Mouse (Mus musculus): ENCODE data around the gene Erich6b. TPM values are rescaled to one million over a fixed set of nuclear protein-coding genes. Genes with fewer than 3 reads are reported as not detected.

Gene Erich6b
- total and polyA plus RNA-seq, 3 experiments, result not detected

GRCm38 (mm10) chr14:75635350-75635749 lies 6.7 kb upstream of the Erich6b start:
- Histone ChIP-seq H3K4me1 (ENCODE audit: insufficient read depth, low read depth, low read length) (no peaks in the 10 kb centered on the region), H3K36me3 (replicated peaks) (no peaks in the 10 kb centered on the region), H3K9me3 (replicated peaks) (no peaks in the 10 kb centered on the region), H3K4me3 (ENCODE audit: low read depth, low read length) (no peak overlapping the region), H3K27me3 (ENCODE audit: insufficient read depth, low read length) (no peaks in the 10 kb centered on the region)
- DNase-seq (ENCODE audit: low spot score) (no peak), ATAC-seq (ENCODE audit: extremely low read depth, insufficient number of reproducible peaks, low FRiP score, poor library complexity, severe bottlenecking) (no peak)
- TF ChIP-seq GATA2 (IDR thresholded peaks at IDR 0.05; ENCODE audit: borderline replicate concordance, low read depth, low read length) (no peak), TAL1 (conservative IDR thresholded peaks at IDR 0.05; ENCODE audit: low read depth, low read length) (no peak), GATA1 (IDR thresholded peaks at IDR 0.05; ENCODE audit: borderline replicate concordance, low read length) (no peak), CTCF (IDR thresholded peaks at IDR 0.05; ENCODE audit: low read depth, low read length) (no peak), POLR2AphosphoS5 (IDR thresholded peaks at IDR 0.05; ENCODE audit: insufficient replicate concordance, low read depth, low read length) (no peak)

DNA sequence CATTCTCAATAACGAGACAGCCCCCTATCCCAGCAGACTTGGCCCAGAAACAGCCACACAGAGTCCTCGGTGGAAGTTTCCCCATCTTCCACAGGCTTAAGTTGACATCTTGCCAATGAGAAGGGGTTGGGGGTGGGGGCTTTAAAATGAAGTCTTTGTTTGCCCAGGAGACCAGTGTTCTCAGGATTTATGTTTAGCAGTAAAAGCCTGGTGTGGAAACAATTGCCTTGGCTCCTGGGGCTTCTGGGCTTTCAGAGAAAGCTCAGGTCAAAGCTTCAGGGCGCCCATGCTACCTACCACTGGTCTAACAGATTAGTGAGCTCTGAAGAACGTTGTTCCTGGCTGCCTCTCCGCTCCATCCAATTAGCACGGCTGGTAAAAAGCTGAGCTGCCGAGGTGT lies 6.0 kb upstream of the Erich6b start:
- Histone ChIP-seq H3K9me3 (replicated peaks) (no peaks in the 10 kb centered on the region), H3K4me3 (ENCODE audit: low read depth, low read length) (no peak overlapping the region), H3K36me3 (replicated peaks) (no peaks in the 10 kb centered on the region), H3K27me3 (ENCODE audit: insufficient read depth, low read length) (no peaks in the 10 kb centered on the region), H3K4me1 (ENCODE audit: insufficient read depth, low read depth, low read length) (no peaks in the 10 kb centered on the region)
- TF ChIP-seq GATA1 (IDR thresholded peaks at IDR 0.05; ENCODE audit: borderline replicate concordance, low read length) (no peak), POLR2AphosphoS5 (IDR thresholded peaks at IDR 0.05; ENCODE audit: insufficient replicate concordance, low read depth, low read length) (no peak), TAL1 (conservative IDR thresholded peaks at IDR 0.05; ENCODE audit: low read depth, low read length) (no peak), GATA2 (IDR thresholded peaks at IDR 0.05; ENCODE audit: borderline replicate concordance, low read depth, low read length) (no peak), CTCF (IDR thresholded peaks at IDR 0.05; ENCODE audit: low read depth, low read length) (no peak)
- no peak for ATAC-seq (ENCODE audit: extremely low read depth, insufficient number of reproducible peaks, low FRiP score, poor library complexity, severe bottlenecking)
- no peak for DNase-seq (ENCODE audit: low spot score)

DNA sequence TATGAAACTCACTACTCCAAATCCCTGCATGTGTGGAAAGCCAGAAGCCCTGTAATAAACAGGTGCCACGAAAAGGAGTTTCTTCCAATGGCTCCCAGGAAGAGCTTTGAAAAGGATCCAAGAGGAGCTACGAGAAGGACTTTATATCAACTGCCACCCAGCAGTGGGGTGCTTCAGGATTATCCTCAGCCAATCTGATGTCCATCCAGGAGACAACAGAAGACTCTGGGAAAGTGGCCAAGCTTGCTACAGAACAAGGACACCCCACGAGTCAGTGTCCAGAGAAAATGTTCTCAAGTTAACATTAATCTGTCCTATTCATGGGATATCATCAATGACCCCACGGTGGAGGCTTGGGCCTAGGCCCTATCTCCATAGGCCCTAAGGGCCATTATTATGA lies 4.4 kb upstream of the Erich6b start:
- TF ChIP-seq GATA1 (IDR thresholded peaks at IDR 0.05; ENCODE audit: borderline replicate concordance, low read length), result no peak
- no peak for TF ChIP-seq POLR2AphosphoS5 (IDR thresholded peaks at IDR 0.05; ENCODE audit: insufficient replicate concordance, low read depth, low read length)
- no peak for TF ChIP-seq CTCF (IDR thresholded peaks at IDR 0.05; ENCODE audit: low read depth, low read length)
- TF ChIP-seq TAL1 (conservative IDR thresholded peaks at IDR 0.05; ENCODE audit: low read depth, low read length), result no peak
- TF ChIP-seq GATA2 (IDR thresholded peaks at IDR 0.05; ENCODE audit: borderline replicate concordance, low read depth, low read length), result no peak
- H3K4me1 ChIP-seq (ENCODE audit: insufficient read depth, low read depth, low read length), result no peaks in the 10 kb centered on the region
- H3K36me3 ChIP-seq (replicated peaks), result no peaks in the 10 kb centered on the region
- ATAC-seq (ENCODE audit: extremely low read depth, insufficient number of reproducible peaks, low FRiP score, poor library complexity, severe bottlenecking) (no peak), DNase-seq (ENCODE audit: low spot score) (no peak)
- H3K4me3 ChIP-seq (ENCODE audit: low read depth, low read length), result no peak overlapping the region
- no peaks in the 10 kb centered on the region for H3K27me3 ChIP-seq (ENCODE audit: insufficient read depth, low read length)
- H3K9me3 ChIP-seq (replicated peaks), result no peaks in the 10 kb centered on the region

DNA sequence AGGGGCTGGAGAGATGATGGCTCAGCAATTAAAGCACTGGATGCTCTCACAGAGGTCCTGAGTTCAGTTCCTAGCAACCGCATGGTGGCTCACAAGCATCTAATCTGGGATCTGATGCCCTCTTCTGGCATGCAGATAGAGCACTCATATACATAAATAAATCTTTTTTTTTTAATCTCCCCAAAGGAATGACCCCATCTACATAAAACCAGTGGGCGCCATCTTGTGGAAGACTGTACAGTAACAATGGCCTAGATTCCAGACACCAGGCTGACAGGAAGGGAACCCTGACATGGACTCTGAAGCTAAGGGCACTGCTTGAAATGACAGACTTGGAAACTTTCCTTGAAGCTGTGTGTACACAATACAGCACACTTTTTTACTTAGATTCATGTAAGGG lies 1.2 kb upstream of the Erich6b start:
- Histone ChIP-seq H3K4me1 (ENCODE audit: insufficient read depth, low read depth, low read length) (no peaks in the 10 kb centered on the region), H3K9me3 (replicated peaks) (no peaks in the 10 kb centered on the region), H3K4me3 (ENCODE audit: low read depth, low read length) (no peak overlapping the region), H3K27me3 (ENCODE audit: insufficient read depth, low read length) (no peaks in the 10 kb centered on the region), H3K36me3 (replicated peaks) (no peaks in the 10 kb centered on the region)
- TF ChIP-seq TAL1 (conservative IDR thresholded peaks at IDR 0.05; ENCODE audit: low read depth, low read length), result no peak
- no peak for TF ChIP-seq POLR2AphosphoS5 (IDR thresholded peaks at IDR 0.05; ENCODE audit: insufficient replicate concordance, low read depth, low read length)
- no peak for TF ChIP-seq GATA1 (IDR thresholded peaks at IDR 0.05; ENCODE audit: borderline replicate concordance, low read length)
- no peak for TF ChIP-seq CTCF (IDR thresholded peaks at IDR 0.05; ENCODE audit: low read depth, low read length)
- TF ChIP-seq GATA2 (IDR thresholded peaks at IDR 0.05; ENCODE audit: borderline replicate concordance, low read depth, low read length), result no peak
- ATAC-seq (ENCODE audit: extremely low read depth, insufficient number of reproducible peaks, low FRiP score, poor library complexity, severe bottlenecking) (no peak), DNase-seq (ENCODE audit: low spot score) (no peak)

DNA sequence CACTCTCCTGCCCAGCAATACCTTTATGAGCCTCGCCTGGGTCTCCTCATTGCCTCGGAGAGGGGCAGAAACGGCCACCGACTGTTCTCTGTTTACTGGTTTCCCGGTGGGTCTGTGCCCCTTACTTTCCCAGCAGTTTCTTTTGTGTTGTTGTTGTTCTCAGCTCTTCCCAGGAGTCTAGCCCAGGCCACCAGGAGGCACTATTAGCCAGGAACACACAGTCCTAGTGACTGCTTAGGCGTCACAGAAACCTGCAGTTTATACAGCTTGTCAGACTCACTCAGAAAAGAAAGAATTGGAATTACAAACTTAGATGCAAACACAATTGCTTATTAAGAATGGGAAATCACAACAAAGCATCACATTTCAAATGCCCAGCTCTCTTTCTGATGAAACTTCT lies 690 bp upstream of the Erich6b start:
- H3K9me3 ChIP-seq (replicated peaks), result no peaks in the 10 kb centered on the region
- H3K4me3 ChIP-seq (ENCODE audit: low read depth, low read length), result no peak overlapping the region
- H3K4me1 ChIP-seq (ENCODE audit: insufficient read depth, low read depth, low read length), result no peaks in the 10 kb centered on the region
- H3K36me3 ChIP-seq (replicated peaks), result no peaks in the 10 kb centered on the region
- H3K27me3 ChIP-seq (ENCODE audit: insufficient read depth, low read length), result no peaks in the 10 kb centered on the region
- no peak for ATAC-seq (ENCODE audit: extremely low read depth, insufficient number of reproducible peaks, low FRiP score, poor library complexity, severe bottlenecking)
- DNase-seq (ENCODE audit: low spot score), result no peak
- TF ChIP-seq POLR2AphosphoS5 (IDR thresholded peaks at IDR 0.05; ENCODE audit: insufficient replicate concordance, low read depth, low read length) (no peak), GATA1 (IDR thresholded peaks at IDR 0.05; ENCODE audit: borderline replicate concordance, low read length) (no peak), GATA2 (IDR thresholded peaks at IDR 0.05; ENCODE audit: borderline replicate concordance, low read depth, low read length) (no peak), TAL1 (conservative IDR thresholded peaks at IDR 0.05; ENCODE audit: low read depth, low read length) (no peak), CTCF (IDR thresholded peaks at IDR 0.05; ENCODE audit: low read depth, low read length) (no peak)

GRCm38 (mm10) chr14:75645461-75645860 lies 3.4 kb downstream of the Erich6b start:
- TF ChIP-seq CTCF (IDR thresholded peaks at IDR 0.05; ENCODE audit: low read depth, low read length) (no peak), POLR2AphosphoS5 (IDR thresholded peaks at IDR 0.05; ENCODE audit: insufficient replicate concordance, low read depth, low read length) (no peak), GATA2 (IDR thresholded peaks at IDR 0.05; ENCODE audit: borderline replicate concordance, low read depth, low read length) (no peak)
- no peaks in the 10 kb centered on the region for H3K9me3 ChIP-seq (replicated peaks)
- no peaks in the 10 kb centered on the region for H3K36me3 ChIP-seq (replicated peaks)
- H3K27me3 ChIP-seq (ENCODE audit: insufficient read depth, low read length), result no peaks in the 10 kb centered on the region
- no peak for ATAC-seq (ENCODE audit: extremely low read depth, insufficient number of reproducible peaks, low FRiP score, poor library complexity, severe bottlenecking)
- no peaks in the 10 kb centered on the region for H3K4me1 ChIP-seq (ENCODE audit: insufficient read depth, low read depth, low read length)
- H3K4me3 ChIP-seq (ENCODE audit: low read depth, low read length), result no peak overlapping the region
- DNase-seq (ENCODE audit: low spot score), result no peak

- Histone ChIP-seq H3K4me1 (ENCODE audit: insufficient read depth, low read depth, low read length) (no peaks in the 10 kb centered on the region), H3K4me3 (ENCODE audit: low read depth, low read length) (no peak overlapping the region), H3K9me3 (replicated peaks) (no peaks in the 10 kb centered on the region), H3K36me3 (replicated peaks) (no peaks in the 10 kb centered on the region), H3K27me3 (ENCODE audit: insufficient read depth, low read length) (no peaks in the 10 kb centered on the region)
- DNase-seq (ENCODE audit: low spot score) (no peak), ATAC-seq (ENCODE audit: extremely low read depth, insufficient number of reproducible peaks, low FRiP score, poor library complexity, severe bottlenecking) (no peak)
- TF ChIP-seq GATA2 (IDR thresholded peaks at IDR 0.05; ENCODE audit: borderline replicate concordance, low read depth, low read length), result no peak
- no peak for TF ChIP-seq TAL1 (conservative IDR thresholded peaks at IDR 0.05; ENCODE audit: low read depth, low read length)
These were observed 4.0 kb downstream of the Erich6b start for GRCm38 (mm10) chr14:75646060-75646459.
